Mouse (Mus musculus) lung, postnatal 4 days (tissue): ENCODE measurements at regions not wholly inside any gene's neighbourhood (a gene's known extent, or its start where the extent isn't known, plus 50 kb on each side); places are given as distances from the start of the nearest gene placed in this dataset.
A peak's percentile ranks its signal among the peaks of the same experiment; 100 is the strongest.
"Not testable (repeated sequence)": the region's sequence is repeated elsewhere in the genome, so short reads cannot be mapped to it uniquely, and the experiment has no call there.

Experiments
- DNase-seq, 2 experiments: peaks; one replicate each; pipeline ENCODE4 v3.0.0; 2021

DNA sequence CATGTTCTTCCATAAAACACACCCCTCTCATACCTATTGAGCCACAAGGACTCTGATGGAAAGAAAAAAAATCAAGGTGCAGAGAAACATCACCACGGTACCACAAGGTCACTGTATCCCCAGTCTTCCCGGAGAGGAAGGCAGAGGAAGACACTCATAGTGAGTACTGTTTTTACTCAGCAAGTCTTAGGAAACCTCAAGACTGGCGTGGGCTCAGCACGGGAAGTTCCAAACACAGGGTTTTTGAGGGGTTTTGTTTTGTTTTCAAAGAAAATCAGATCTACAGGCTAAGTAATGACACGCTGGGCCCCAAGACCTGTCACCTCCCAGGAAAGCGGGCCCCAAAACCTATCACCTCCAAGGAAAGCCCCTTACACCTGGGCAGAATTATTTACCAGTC, 259.6 kb upstream of the Jarid2 start:
- DNase-seq, result no peak

DNA sequence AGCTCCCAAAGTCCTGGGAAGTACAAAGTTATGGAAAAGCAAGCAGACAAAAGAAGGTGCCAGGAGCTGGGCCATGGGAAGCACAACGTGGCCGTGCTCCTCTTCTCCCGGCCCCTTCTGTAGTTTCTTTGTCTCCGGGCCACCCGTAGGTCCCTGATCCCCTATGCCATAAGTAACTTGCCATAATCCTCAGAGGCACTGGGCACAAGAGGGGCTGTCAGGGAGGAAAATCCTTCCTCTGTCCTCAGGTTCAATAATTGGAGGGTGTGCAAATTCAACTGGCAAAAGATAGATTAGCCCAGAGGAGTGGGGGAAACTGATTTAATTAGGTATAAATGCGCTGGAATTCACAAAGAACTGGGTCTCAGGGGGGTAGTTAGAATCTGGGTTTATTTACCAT, 256.1 kb upstream of the Jarid2 start:
- DNase-seq, result no peak

GRCm38 (mm10) chr13:44476901-44477300, 252.4 kb upstream of the Jarid2 start:
- peak; percentile 52 for DNase-seq

GRCm38 (mm10) chr13:44480128-44480527, 249.1 kb upstream of the Jarid2 start:
- DNase-seq, result peak; percentile 39 to 42

- no peak for DNase-seq
These were observed 246.6 kb upstream of the Jarid2 start for GRCm38 (mm10) chr13:44482661-44483060.

DNA sequence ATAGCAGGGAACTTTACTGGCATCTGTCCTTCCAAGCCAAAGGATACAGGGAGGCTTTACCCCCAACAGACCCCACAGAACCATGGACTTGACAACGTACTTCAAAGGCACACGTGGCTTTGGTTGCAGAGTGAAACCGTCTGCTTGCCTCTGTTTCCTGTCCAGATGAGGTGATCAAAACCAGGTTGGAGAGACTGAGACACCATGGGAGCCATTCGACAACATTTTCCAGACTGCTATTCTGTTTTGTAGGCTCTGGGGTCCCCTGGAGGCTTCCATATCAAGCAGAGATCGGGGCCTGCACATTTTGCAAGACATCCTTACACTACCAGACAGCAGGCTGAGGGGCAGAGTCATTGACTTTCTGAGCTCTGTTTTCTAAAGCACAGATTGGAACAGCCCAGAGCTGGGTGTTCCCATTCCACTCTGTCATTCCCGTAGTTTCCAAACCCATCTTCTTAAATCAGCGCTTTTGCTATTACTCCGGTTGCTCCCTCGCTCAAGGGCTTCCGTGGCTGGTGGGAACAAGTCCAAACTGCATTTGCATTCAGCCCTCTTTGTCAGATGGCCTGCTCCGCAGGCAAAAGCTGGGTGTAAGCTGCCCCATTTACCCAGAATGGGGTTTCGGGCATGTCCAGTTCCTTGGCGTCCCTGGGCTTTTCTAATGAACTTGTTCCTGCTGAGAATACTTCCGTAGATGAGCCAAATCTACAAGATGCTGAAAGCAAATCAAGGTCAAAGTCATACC, 244.5 kb upstream of the Jarid2 start:
- DNase-seq, result no peak

GRCm38 (mm10) chr13:44490935-44491465, 238.3 kb upstream of the Jarid2 start:
- DNase-seq, result no peak

DNA sequence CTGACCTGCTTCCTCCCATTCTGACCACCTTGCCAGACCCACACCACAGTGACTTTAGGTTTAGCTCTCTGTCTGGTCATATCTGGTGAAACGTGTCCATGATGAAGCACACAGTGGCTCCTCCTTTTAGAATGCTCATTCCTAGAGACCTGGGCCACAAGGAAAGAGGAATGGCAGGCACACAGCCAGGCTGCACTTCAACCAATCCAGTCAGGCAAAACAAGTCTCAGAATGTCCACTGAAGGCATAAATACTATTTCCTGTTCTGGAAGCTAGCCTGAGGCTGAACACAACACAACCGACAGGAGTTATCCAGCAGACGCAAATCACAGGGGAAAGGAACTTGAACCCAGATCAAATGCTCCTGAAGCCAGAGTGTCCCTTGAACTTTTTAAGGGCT, 235.4 kb upstream of the Jarid2 start:
- no peak for DNase-seq

DNA sequence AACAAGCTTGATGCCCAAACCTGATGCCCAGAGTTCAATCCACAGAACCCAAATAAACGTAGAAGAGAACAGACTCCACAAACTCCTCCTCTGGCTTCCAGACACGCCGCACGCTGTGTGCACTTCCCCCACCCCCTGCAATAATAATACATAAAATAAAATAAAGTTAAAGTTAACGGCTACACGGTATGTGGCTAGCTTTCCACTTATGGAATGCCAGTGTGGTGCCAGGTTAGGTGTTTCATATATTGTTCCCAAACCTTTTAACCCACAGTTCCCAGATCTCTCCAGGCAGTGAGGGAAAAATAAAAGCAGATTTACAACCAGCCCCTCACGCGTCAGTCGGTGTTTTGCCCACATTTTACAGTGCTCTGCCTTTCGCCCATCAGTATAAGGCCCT, 233.8 kb upstream of the Jarid2 start:
- DNase-seq, result no peak

DNA sequence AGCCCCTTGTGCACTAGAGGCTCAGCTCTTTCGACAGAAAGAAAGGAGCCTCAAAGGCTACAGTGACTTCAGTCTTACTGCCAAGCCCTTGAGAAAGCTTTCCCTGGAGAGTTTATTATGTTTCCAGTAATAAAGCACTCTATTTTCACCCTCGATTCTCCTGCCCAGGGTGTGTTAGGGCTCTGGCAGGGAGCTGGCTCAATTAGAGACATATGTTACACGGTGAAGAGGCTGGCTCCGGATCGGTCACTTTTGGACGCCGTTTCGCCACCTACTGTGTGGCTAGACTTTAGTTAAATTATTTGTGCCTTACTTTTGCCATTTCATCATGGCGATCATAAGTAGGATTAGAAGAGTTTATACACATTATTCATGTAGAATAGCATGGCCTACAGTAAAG, 232.7 kb upstream of the Jarid2 start:
- no peak for DNase-seq

- DNase-seq, result not testable (repeated sequence)
These were observed 228.4 kb upstream of the Jarid2 start for GRCm38 (mm10) chr13:44500896-44501295.

GRCm38 (mm10) chr13:44501777-44502321, 227.4 kb upstream of the Jarid2 start:
- DNase-seq, result peak; percentile 52 to 74

GRCm38 (mm10) chr13:44502612-44503256, 226.5 kb upstream of the Jarid2 start:
- DNase-seq, result peak in 1 of 2 experiments; percentile 37

- no peak for DNase-seq
These were observed 225.9 kb upstream of the Jarid2 start for GRCm38 (mm10) chr13:44503257-44503950.

DNA sequence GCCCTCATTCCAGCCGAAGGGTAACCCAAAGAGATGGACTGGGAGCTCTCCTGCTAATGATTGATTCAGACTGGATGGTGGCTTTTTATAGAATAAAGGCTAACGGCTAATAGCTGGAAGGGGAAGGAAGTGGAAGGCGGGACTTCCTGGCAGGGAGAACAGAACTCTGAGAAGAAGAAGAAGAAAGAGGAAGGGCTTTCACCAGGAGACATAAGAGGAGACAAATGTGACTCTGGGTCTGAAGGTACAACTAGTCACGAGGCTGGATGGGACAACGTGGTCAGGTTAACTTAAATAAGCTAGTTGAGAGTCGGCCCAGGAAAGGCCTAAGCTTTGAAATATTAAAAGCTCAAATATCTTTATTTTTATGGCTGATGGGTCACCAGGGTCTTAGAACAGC, 224.8 kb upstream of the Jarid2 start:
- peak in 1 of 2 experiments; percentile 33 for DNase-seq

DNA sequence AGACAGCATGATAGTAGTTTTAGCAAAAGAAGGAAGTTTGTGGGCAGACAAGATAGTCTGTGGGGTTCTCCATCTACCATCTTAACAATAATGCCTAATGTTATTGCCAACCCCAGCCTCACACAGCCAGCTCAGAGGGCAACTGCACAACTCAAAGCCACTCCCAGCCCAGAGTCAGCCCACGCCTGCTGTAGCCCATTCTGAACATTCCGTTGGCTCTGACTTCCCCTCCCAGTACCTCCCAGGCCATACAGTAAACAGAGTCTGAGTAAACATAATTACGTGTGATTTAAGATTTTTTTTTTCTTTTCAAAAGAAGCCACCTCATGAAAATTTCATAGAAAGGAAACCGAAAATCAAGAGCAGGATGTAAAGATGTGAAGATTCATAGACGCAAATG, 222.3 kb upstream of the Jarid2 start:
- peak; percentile 33 to 60 for DNase-seq

DNA sequence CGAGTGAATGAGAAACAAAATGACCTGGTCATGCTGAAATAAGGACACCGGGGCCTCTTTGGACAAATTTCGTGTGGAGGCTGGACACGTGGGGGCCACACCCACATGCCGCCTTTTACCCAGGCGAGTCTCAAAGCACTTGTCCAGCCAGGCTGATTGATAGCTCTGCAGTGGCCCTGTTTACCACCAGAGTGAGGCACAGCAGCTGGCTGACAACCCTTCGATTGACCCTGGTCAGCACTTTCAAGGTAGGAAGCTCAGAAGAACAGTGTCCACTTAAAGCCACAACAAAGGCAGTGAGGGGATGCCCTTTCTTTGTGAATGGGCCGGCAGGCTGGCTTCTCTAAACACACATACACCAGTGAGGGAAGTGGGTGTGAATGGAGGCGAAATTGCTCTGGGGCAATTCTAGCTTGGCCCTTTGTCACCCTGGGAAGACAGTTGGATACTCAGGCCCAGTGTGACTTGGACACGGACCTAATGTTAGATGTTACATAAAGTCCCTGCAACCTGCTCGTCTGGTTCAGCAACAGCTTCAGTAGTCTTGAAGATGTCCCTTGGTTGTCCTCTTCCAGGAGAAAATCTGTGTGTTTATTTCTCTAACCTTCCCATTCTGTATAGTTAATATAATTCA, 219.6 kb upstream of the Jarid2 start:
- no peak for DNase-seq

DNA sequence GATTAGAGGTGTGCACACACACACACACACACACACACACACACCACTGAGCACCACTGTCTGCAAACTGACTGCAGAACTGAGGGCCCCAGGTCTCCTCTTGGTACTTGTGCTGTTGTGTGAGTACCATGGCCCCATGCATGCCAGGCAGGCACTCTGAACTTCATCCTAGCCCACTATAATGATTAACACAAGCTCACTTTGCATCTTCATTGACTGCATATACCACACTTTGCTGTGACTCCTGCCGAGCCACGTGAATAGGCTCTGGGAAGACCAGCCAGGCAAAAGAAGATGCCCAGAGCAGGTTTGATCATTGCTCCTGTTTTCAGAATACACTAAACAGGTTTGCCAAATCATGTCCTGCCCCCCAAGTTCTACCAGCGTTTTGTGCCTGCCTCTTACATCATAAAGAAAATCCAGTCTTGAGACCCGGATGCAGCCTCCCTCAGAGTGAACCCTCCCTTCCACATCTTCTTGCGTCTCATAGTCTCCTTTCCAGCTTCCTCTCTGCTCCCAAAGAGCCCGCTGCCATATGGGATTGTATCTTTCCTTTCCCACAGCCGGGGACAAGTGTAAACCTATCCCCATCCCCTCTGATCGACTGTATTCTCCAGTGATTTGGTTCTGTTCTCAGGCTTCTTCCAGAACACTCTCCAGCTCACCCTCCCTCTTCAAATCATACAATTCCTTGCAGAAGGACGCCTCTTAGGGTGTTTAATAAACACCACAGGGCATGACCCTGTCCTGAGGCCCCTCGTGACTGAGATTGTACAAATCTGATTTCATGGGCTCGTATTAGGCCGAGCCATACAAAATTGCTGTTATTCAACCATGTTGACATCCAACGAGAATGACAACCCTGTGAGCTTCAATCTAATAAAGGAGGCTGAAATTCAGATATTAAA, 215.6 kb upstream of the Jarid2 start:
- DNase-seq, result no peak

DNA sequence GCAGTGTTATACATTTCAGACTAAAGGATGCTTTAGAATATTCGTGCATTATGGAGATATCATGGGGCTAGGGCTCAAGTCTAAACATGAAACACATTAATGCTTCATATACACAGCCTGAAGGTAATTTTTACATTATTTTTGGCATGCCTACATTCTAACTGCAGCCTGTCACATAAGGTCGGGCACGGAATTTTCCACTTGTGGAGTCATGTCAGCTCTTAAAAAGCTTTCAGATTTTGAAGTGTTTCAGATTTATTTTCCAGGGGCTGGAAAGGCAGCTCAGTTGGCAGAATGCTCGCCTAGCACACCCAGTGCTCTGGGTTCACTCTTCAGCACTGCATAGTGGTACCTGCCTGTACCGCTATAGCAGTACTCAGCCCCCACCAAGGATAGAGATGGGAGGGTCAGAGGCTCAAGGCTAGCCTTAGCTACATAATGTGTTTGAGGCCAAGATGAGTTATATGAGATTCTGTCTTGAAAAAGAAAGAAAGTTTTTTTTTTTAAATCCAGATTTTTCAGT, 214.6 kb upstream of the Jarid2 start:
- DNase-seq, result no peak

- DNase-seq, result no peak
These were observed 212.4 kb upstream of the Jarid2 start for GRCm38 (mm10) chr13:44516863-44517262.

DNA sequence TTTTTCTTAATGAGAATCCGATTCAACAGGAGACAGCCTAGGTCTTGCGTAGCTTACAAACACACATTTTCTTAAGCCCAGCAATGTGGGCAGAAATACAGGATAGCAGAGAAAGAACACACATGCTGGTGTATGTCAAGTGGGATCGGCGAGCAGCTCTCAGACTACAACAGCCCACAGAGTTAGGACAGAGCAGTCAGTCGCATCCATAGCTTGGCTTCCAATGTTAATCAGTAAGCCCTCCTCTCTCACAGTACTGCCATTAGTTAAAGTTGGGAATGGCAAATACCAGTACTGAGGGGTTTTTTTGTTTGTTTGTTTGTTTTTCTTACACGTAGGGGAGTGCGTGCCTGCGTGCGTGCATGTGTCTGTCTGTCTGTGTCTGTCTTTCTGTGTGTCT, 212.0 kb upstream of the Jarid2 start:
- no peak for DNase-seq

DNA sequence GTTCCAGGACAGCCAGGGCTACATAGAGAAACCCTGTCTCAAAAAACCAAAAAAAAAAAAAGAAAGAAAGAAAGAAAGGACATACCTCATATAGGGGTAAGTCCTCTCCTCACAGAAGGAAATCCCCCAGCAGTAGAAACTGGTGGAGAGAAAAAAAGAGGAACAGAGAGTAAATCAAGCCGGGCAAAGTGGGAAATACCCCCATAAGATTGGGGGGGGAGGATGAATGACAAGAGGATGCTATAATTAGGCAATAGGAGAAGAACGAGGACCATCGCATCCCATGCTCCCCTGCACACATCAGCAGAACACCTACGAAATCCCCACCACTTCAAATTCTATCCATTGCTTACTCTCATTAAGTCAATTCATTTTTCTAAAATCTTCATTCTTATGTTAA, 211.1 kb upstream of the Jarid2 start:
- no peak for DNase-seq
